Mouse (Mus musculus) heart, adult 9 months (tissue): Measurements from ENCODE around the gene 9330182O14Rik.
A peak's percentile ranks its signal among the peaks of the same experiment; 100 is the strongest.

ENCODE experiments used
- DNase-seq, 2 experiments: peaks; one replicate each; pipeline ENCODE4 v3.0.0; 2022; ENCODE audit warnings: low spot score in 2 of 2

Gene 9330182O14Rik

DNA sequence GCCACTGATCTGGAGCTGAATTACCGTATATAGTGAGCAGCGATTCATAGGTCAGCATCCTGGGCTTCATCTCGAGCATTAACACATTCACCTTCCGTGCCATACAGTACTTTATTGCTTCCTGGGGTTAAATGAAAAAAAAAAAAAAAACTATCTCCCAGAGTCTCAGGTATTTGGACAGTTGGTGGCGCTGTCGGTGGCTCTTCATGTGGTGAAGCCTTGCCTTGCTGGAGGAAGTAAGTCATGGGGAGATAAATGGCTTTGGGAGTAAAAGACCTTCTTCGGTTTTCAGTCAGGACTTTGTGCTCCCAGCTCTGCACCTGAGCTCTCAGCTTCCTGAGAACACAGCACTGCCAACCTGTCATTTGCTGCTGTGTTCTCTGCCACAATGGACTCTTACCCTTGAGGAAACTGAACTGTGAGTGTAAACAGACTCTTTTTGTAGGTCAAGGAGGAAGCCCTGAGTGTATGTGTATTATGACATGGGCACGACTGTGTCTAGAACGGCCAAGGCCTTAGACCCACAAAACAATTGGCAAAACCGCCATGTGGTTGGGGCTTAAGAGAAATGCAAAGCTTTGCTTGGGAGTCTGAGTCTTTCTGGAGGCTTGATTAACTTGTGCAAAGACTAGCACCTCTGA, at the start of gene 9330182O14Rik:
Gene 9330182O14Rik (plus strand): TSS at position 214 of the 641 bp plus-strand sequence.
- DNase-seq = no peak

DNA sequence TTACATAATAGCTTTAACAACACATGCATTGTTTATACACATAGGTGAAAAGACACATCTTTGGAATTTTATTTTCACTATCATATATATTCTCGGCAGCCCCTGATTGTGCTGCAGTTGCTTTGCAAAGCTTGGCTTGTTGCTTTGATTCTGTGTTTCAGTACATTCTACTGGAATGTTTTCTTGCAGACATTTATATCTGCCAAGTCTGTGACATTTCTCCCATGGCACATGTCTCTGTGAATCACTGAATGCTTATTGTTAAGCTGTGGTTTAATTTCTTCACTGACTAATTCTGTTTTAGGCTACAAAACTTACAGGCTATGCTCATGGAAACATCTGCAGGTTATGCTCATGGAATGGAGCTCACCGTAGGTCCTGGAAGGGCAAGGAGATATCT, 30.9 kb upstream of the 9330182O14Rik start:
- DNase-seq = no peak

- DNase-seq = no peak
Observed at GRCm38 (mm10) chr15:40105712-40106111, 28.5 kb upstream of the 9330182O14Rik start.

DNA sequence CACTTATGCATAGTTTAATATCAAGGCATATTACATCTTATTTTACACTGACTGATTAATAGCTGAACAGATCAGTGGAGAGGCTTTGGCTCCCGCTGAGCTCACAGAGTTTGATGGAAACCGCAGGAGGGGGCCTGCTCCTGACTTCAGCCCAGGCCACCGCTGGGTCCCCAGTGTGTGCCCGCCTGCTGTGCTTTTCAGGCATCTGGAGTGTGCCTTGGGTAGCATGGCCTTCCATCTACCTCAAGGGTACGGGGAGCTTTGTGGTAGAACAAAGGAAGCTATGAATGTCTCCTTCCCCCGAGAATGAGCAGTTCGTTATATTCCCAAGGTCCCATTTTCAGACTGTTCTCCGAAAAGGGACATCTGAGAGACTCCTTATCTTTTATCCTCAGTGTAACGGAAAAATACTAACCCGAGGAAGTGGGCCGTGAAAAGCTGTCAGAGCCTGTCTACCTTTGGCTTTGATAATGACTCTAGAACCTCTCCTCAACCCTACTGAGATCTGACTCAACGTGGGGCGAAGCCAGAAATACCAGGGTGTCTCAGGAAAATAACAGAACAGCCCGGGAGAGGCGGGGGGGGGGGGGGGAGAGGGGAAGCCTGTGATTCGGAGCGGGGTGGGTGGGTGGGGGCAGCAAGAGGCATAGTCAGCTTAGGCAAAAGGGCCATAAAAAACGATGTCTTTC, 20.1 kb upstream of the 9330182O14Rik start:
- DNase-seq = no peak

GRCm38 (mm10) chr15:40114600-40115271, 19.4 kb upstream of the 9330182O14Rik start:
- no peak for DNase-seq

DNA sequence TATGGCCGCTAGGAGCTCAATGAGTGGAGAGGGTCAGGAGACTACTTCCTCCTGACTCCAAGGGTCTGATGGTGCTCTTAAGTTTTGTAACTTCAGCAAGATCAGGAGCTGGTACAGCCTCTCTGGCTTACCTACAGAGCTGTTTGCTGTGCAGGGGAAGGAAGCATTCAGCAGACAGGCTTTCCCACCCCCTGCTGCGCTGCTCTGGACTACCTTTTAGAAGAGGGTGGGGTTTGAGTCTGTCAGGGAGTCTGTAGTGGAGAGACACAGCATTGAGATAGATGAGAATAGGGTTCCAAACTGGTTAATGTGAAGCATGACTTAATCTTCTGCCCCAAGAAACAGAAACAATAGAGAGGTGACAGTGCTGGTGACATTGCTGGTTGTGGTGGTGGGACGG, 17.8 kb upstream of the 9330182O14Rik start:
- no peak for DNase-seq

DNA sequence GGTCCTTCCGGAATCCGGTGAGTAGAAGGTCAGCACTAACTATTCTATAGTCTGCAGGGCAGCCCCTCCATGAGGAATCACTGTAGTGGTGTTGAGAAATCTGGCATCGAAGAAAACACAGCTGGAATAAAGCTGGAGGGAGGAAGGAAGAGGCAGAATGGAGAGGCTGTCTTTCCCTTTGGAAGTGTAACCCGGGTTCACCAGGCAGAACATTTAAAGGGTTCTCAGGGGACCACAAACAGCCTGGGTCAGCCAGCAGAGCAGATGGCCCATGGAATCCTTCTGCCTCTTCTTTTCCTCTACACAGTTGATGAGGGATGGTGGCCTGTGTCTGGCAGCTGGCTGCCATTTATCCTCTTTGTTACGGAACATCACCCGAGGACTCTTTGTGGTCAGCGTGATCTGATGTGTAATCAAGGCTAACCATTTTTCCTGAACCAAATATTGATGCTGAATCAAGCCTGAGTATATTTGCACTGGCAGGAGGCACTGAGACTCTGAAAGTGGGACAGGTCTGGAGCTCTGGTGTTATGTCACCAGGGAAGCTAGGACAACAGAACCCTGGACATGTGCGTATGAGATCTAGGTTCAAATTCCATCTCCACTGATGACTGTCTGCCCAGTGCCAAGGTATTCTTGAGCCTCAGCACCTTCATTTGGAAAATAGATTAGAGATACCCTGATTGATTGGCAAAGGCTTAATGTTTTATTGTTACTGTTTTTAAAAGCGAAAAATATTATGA, 9.8 kb upstream of the 9330182O14Rik start:
- DNase-seq = peak; percentile 42 to 61

DNA sequence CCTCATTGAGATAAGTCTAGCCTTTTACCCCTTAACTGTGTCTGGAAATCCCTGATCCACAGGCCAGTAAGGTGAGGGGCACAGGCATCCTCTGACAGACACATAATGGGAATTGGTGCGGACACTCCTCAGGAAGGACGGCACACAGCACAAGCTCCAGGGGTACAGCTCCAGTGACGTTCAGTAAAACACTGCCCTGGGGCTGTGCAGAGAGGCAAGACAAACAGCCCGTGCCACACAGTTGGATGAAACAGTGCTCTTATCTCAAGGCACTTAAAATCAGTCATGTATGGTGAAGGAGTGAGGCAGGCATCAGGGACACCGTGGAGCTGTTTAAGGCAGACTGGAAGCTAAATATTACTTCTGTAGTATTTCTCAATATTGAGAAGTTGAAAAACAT, 4.7 kb upstream of the 9330182O14Rik start:
- DNase-seq = no peak

GRCm38 (mm10) chr15:40130880-40131478, 3.2 kb upstream of the 9330182O14Rik start:
- DNase-seq = peak in 1 of 2 experiments; percentile 63

DNA sequence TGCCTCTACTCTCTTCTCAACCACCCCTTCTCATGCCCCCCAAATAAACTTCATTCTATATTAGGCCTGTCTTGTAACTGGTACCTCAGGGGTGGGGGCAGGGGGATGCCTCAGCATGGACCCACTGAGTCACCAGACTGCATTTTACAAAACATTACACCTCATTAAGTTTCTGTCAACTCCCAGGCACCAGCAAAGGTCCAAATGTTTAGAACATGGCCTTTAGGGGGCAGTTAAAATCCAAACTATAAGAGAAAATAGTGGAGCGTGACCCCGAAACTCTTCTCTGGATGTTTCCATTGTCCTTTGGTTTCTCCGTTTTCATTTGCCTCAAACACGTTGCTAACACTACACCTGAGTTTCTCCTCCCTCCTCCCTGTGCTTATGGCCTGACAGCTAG, 1.8 kb upstream of the 9330182O14Rik start:
- no peak for DNase-seq

DNA sequence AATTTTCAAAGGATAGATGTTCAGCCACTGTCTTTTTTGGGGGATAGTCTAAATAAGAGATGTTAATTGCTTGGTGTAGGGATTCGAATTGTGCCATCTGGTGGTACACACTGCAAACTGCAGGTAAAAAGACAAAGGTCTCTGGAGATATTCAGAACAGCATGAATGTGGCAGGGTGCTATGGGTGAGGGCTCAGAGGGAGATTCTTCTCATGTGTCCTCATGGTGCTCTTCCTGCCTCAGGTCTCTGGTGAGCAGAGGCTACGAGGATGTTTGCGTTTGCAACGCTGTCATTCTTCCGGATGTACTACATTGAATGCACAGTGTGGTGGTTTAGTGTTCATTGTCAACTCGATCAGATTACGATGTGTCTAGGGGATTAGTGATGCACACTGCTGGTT, 10.1 kb downstream of the 9330182O14Rik start:
- no peak for DNase-seq

- no peak for DNase-seq
Observed at GRCm38 (mm10) chr15:40157683-40158082, 23.5 kb downstream of the 9330182O14Rik start.

- peak; percentile 24 to 61 for DNase-seq
Observed at GRCm38 (mm10) chr15:40166560-40167275, 32.6 kb downstream of the 9330182O14Rik start.

- DNase-seq = peak; percentile 6 to 23
Observed at GRCm38 (mm10) chr15:40167276-40168139, 33.3 kb downstream of the 9330182O14Rik start.

DNA sequence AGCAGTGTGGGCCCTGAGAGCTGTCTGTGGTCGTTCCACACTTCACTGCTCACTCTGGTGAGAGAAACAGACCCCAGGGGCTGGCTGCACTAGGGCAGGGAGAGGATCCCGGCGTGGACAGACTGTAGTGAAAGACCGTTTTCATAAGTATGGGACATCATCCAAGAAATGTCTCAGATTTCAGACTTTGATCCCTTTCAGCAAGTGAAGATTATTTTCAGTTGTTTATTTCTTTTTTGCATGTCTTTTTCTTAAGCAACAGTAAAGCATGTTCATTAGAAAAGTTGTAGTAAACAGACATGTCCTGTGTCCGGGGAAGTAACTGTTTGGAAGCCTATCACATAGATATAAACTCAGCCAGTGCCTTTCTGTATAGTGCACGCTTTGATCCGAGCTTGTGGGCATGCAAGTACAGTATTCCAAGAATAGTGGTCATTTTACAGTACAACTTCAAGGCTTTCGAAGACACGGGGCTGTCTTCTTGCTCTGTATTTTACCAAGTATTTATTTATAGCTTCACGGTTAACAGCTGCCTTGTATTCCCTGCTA, 34.0 kb downstream of the 9330182O14Rik start:
- no peak for DNase-seq

- DNase-seq = no peak
Observed at GRCm38 (mm10) chr15:40169061-40169460, 34.9 kb downstream of the 9330182O14Rik start.

- DNase-seq = no peak
Observed at GRCm38 (mm10) chr15:40169705-40170104, 35.5 kb downstream of the 9330182O14Rik start.

- DNase-seq = no peak
Observed at GRCm38 (mm10) chr15:40179423-40179822, 45.3 kb downstream of the 9330182O14Rik start.

GRCm38 (mm10) chr15:40187017-40187416, 52.9 kb downstream of the 9330182O14Rik start:
- no peak for DNase-seq
